Mouse (Mus musculus) CH12.LX (cell line): ENCODE measurements at regions not wholly inside any gene's neighbourhood (a gene's known extent, or its start where the extent isn't known, plus 50 kb on each side); places are given as distances from the start of the nearest gene placed in this dataset.

ENCODE experiments used
- CHD1 ChIP-seq: IDR thresholded peaks from 2 replicates; pipeline ENCODE4 v1.6.1; 2012; ENCODE audit warnings: low read depth, low read length, improper control_type of control experiment, inconsistent platforms
- CHD2 ChIP-seq: IDR thresholded peaks from 2 replicates; pipeline ENCODE4 v1.6.1; 2011; ENCODE audit warnings: low read length, improper control_type of control experiment
- CTCF ChIP-seq, 2 experiments: IDR thresholded peaks in 1 of 2; conservative IDR thresholded peaks in 1 of 2; 2 replicates each; pipeline ENCODE4 v1.5.1; 2011 to 2012; ENCODE audit warnings: low read depth in 2 of 2, low read length in 2 of 2, improper control_type of control experiment in 1 of 2, inconsistent platforms in 1 of 2, mild to moderate bottlenecking in 1 of 2, moderate library complexity in 1 of 2
- KAT2A ChIP-seq: IDR thresholded peaks from 2 replicates; pipeline ENCODE4 v1.6.1; 2012; ENCODE audit warnings: low read length, improper control_type of control experiment, inconsistent platforms; ENCODE audit not compliant: insufficient replicate concordance
- MAFK ChIP-seq: IDR thresholded peaks from 2 replicates; pipeline ENCODE4 v1.6.1; 2011; ENCODE audit warnings: low read length, improper control_type of control experiment; ENCODE audit not compliant: insufficient replicate concordance
- NELFE ChIP-seq: IDR thresholded peaks from 2 replicates; pipeline ENCODE4 v1.6.1; 2011; ENCODE audit warnings: low read depth, low read length, improper control_type of control experiment
- POLR2A ChIP-seq: IDR thresholded peaks from 2 replicates; pipeline ENCODE4 v1.6.1; 2011; ENCODE audit warnings: low read depth, mild to moderate bottlenecking, improper control_type of control experiment, low read length
- RAD21 ChIP-seq: IDR thresholded peaks from 2 replicates; pipeline ENCODE4 v1.6.1; 2011; ENCODE audit warnings: low read depth, mild to moderate bottlenecking, low read length, improper control_type of control experiment, moderate library complexity
- RCOR1 ChIP-seq: conservative IDR thresholded peaks from 2 replicates; pipeline ENCODE4 v1.6.1; 2012; ENCODE audit warnings: low read depth, mild to moderate bottlenecking, inconsistent platforms, low read length, improper control_type of control experiment
- SMC3 ChIP-seq: IDR thresholded peaks from 2 replicates; pipeline ENCODE4 v1.6.1; 2011; ENCODE audit warnings: low read depth, low read length, improper control_type of control experiment
- TCF12 ChIP-seq: IDR thresholded peaks from 2 replicates; pipeline ENCODE4 v1.6.1; 2014; ENCODE audit warnings: low read depth, mild to moderate bottlenecking, inconsistent platforms, low read length, improper control_type of control experiment
- USF1 ChIP-seq: IDR thresholded peaks from 2 replicates; pipeline ENCODE4 v1.6.1; 2014; ENCODE audit warnings: low read depth, mild to moderate bottlenecking, inconsistent platforms, low read length, improper control_type of control experiment
- ZC3H11A ChIP-seq: IDR thresholded peaks from 2 replicates; pipeline ENCODE4 v1.6.1; 2012; ENCODE audit warnings: low read depth, mild to moderate bottlenecking, inconsistent platforms, low read length, improper control_type of control experiment

DNA sequence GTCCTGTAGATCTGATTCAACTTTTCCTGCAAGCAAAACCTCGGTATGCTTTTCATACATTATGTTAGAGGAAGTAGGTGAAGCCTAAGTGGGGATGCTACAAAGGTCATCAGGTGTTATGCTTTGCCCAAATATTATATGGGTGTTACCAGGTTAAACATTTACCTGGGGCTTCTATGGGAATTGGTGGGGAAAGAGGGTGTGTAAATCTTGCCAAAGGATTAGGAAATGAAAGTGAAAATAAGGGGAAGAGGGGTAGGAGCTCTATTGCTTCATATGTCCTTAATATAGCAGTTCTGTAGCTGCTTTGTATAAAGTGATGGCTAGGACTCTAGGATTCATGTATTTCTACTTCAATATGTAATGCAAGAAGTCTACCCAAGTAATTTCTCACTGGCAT is 419.2 kb downstream of the Gm11232 start:
- TF ChIP-seq POLR2A: no peak
- TF ChIP-seq CHD1: no peak
- TF ChIP-seq ZC3H11A: no peak
- TF ChIP-seq KAT2A: no peak
- no peak for TF ChIP-seq SMC3
- TF ChIP-seq CHD2: no peak
- no peak for TF ChIP-seq CTCF (conservative IDR thresholded peaks at IDR 0.05 in 1 of 2, IDR thresholded peaks at IDR 0.05 in 1 of 2; ENCODE audit: low read depth in 2 of 2, low read length in 2 of 2)
- no peak for TF ChIP-seq TCF12
- no peak for TF ChIP-seq RCOR1
- no peak for TF ChIP-seq NELFE
- no peak for TF ChIP-seq MAFK
- no peak for TF ChIP-seq USF1
- TF ChIP-seq RAD21: no peak
